Mouse (Mus musculus) right cerebral cortex, postnatal 10 days (tissue): ENCODE measurements around the gene Imp3.
"Not testable (repeated sequence)": the region's sequence is repeated elsewhere in the genome, so short reads cannot be mapped to it uniquely, and the experiment has no call there.

Experiments used
- DNase-seq, 2 experiments: peaks; one replicate each; pipeline ENCODE4 v3.0.0; 2021; ENCODE audit warnings: low spot score in 2 of 2

Gene Imp3

DNA sequence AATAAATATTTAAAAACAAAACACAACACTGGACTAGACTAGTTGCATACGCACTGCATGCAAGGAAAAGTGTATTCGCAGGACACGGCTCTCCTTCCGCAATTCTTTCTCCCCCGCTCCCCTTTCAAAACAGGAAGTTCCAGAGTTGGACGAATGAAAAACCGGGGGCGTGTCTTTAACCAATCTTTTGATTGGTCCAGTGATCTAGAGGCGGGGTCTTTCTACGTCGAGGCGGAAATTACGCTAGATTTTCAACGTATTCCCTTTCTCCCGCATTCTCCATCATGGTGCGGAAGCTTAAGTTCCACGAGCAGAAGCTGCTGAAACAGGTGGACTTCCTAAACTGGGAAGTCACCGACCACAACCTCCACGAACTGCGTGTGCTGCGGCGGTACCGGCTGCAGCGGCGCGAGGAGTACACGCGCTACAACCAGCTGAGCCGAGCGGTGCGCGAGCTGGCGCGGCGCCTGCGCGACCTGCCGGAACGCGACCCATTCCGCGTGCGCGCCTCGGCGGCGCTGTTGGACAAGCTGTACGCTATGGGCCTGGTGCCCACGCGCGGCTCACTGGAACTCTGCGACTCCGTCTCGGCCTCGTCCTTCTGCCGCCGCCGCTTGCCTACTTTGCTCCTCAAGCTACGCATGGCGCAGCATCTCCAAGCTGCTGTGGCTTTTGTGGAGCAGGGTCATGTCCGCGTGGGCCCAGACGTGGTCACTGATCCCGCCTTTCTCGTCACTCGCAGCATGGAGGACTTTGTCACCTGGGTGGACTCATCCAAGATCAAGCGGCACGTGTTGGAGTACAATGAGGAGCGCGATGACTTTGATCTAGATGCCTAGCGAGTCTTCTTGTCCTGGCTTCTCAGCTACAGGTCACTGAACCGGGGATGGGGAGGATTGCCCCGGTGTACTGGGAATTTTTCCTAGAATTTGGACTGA, at the start of gene Imp3:
Imp3 (plus strand) TSS at position 253 of the 938 bp plus-strand sequence.
- peak; percentile 93 to 95 for DNase-seq

DNA sequence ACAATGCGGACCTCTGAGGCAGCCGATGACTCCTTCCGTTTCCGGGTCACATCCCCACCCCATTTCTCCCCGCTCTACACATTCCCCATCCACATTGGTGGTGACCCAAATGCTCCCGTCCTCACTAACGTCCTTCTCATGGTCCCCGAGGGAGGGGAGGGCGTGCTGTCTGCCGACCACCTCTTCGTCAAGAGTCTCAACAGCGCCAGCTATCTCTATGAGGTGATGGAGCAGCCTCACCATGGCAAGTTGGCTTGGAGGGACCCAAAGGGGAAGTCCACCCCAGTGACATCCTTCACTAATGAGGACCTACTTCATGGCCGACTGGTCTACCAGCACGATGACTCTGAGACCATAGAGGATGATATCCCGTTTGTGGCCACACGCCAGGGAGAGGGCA, 49.7 kb upstream of the Imp3 start:
- DNase-seq: peak in 1 of 2 experiments; percentile 36

DNA sequence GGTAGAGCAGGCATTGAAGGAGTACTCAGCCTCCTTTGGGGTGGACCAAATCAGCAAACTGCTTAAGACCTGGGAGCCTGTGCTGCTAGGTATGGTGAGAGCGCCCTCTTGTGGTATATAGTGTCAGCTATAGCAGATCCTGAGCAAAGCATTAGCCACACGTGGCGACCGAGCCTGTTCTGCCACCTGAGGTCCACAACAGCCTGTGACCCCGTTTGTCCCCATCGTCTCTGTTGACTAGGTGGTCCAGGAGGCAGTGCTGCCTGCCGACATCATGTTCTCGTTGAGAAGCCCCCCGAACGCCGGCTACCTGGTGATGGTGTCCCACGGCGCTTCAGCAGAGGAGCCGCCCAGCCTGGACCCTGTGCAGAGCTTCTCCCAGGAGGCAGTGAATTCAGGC, 47.5 kb upstream of the Imp3 start:
- peak; percentile 86 to 87 for DNase-seq

DNA sequence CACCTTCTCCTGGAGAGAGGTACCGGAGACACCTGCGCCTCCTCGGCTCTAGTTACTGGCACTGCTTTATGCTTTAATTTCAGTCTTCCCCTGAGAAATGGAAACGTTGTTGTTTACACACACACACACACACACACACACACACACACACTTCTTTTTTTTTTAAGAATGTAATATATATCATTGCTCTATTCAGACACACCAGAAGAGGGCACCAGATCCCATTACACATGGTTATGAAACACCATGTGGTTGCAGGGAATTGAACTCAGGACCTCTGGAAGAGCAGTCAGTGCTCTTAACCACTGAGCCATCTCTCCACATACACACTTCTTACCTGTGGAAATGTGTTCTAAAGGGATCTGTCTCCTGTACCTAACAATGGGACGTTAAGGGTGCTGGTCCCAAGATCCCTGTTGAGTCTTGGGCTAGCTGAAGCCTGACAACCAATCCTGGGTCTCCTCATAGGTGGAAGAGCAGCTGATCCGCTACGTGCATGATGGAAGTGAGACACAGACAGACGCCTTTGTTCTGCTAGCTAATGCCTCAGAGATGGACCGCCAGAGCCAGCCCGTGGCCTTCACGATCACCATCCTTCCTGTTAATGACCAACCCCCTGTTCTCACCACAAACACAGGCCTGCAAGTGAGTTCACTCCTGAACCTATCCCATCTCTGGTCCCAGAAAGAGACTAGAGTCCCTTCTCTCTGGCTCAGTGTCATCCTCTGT, 46.6 kb upstream of the Imp3 start:
- peak; percentile 20 to 39 for DNase-seq

DNA sequence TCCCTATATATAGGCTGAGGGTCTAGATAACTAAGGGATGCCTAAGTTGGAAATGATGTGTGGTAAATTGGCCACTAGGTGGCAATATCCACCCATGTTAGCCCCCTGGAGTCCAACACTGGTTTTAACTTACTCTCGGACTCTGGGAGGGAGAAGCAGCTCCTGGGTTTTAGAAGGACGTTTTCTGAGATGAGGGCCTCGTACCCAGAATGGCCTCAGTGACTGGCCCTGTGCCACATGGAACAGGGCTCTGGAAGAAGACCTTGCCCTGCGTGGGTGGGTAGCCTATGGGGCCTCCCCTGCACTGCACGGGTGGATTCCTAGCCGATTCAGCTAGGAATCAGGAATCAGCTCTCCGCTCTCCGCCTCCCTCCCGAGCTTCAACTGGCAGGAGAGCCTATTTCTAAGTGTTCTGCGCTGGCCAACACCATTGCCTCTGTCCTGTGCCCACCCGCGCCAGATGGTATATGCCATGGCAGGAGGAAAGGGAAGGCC, 45.7 kb upstream of the Imp3 start:
- peak; percentile 83 to 88 for DNase-seq

DNA sequence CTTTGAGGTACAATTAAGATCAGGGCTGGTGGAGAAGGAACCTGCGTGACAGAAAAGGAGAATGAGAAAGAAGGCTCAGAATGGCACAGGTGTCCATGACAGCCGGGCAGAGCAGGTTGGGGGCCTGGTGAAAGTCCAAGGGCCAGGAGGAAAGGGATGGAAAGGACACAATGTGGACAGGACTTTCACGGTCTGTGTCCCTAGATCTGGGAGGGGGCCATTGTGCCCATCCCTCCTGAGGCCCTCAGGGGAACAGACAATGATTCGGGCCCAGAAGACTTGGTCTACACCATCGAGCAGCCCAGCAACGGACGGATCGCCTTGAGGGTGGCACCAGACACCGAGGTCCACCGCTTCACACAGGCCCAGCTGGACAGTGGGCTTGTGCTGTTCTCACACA, 45.2 kb upstream of the Imp3 start:
- no peak for DNase-seq

DNA sequence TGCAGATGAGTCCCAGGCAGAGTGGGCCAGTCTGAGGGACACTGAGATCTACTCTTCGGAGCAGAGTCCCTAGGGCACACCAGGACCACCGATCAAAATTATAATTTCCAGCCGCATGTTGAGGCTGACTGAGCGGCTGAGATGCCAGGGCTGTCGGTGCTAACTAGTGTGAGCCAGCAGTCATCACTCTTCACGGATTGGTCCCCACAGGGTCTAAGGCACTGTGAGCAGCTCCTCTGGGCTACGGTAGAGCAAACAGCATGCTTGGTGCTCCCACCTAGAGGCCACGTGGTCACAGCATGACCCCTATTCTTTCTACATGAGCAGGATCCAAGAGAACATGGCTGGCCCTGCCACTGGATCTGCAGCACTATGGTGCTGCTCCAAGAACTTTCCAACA, 44.0 kb upstream of the Imp3 start:
- DNase-seq: no peak

DNA sequence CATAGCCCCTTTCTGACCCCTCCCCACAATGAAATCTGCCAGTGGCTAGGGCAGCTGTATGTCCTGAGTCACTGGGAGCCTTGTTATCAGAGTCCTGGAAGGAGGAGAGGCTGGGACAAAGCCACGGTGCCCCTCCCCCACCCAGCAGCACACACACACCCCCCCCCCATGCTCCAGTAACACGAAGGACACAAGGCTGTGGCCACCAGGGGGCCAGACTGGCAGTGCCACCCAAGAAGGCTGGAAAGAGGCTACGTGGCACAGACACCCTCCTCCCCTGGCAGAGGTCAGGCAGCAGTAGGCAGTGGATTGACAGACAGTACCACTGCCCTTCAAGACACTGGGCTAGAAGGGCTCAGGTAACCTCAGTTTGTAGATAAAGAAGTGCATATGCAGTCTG, 43.3 kb upstream of the Imp3 start:
- peak in 1 of 2 experiments; percentile 60 for DNase-seq

DNA sequence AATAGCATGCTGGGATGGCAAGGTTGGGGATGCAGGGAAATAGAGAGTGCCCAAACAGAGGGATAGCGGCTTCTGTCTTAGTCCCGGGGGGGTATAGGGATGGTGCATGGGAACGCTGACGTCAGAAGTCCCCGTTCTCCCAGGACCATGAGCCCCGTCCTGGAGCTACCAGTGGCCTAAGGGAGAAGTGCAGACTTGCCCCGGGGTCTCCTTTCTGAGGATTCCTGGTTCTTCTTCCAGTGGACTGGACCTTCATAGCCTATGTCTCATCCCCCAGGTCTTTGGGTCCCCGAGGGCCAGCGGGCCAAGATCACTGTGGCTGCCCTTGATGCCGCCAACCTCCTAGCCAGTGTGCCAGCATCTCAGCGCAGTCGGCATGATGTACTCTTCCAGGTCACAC, 40.5 kb upstream of the Imp3 start:
- DNase-seq: no peak

DNA sequence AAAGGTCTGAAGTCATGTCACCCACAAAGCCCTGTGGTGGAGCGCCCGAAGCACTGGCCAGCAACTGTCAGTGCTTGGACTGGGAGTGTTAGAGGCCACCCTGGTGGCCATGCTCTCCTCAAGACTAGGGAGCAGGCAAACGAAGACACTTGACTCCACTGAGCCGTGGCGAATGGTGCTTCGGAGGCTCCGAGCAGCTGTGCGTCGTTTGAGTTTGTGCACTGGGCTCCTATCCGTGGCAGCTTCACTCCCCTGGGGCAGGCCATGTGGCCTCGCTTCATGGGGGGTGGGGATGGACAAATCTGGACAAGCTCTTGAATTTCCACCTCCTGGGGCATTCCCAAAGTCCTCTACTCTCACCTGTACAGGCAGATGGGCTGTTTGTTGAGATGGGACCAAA, 37.9 kb upstream of the Imp3 start:
- DNase-seq: no peak

DNA sequence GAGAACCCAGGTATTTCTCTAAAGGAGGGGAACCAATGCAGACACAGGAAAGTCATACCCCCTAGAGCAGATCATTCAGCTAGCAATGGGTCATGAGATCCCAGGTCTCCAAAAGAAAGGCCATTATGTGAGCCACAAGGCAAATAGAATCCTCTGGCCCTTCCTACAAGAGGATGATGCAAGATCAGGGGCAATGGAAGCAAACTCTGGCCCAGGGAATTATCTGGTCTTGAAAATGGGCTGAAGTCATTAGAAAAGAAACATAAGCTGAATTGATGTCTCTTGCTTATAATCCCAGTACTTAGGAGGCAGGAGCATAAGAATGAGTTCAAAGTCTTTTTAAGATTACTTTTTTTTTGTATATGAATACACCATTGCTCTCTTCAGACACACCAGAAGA, 37.2 kb upstream of the Imp3 start:
- no peak for DNase-seq

DNA sequence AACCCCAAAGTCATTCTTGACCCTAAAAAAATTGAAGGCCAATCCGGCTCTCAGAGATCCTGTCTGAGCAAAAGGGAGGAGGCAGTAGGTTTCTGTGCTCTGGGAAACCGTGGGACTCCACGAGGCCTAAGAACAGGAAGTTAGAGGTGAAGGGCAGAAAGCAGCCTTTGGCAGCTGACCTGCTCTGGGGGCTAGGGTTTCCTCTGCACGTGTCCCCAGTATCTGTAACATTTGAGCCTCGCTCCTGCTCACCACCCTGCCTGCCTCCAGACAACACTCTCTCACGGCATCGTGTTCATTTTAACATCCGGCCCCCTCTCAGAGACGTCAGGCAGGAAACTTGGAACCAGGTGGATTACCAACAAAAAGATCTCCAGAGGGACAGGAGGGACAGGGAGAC, 36.7 kb upstream of the Imp3 start:
- no peak for DNase-seq

DNA sequence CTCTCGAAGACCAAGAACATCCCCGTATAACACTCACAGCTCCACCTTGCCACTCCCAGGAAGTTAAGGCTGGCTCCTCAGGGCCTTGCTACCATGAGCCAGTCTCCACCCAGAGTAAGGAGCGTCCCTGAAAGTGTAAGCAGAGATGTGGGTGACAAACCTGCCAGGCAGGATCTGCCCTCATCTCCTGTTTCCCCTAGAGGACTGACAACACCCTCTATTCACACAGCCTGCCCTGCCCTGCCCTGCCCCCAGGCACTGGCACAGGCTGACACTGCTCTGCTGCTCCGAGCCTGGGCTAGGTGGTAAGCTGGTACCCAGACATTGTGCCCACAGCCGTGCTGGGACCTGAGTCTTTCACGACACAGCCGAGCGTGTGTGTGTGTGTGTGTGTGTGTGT, 36.1 kb upstream of the Imp3 start:
- no peak for DNase-seq

DNA sequence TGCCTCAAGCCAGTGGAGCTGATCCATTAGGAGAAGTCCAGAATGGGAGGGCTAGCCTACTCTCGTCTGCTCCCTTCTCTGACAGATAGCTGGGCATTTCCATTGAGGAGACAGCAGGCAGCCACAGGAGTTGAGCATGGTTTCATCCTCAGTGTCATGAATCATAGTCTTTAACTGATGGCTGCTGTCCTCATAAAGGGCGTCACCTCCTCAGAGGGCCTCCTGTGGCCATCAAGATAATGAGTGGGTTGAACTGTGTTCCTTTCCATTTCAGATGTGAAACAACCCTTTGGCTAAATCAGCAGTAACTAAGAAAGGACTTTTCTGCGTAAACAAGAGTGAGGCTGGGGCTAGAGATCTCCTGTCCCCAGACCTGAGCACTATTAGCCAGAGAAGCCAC, 33.6 kb upstream of the Imp3 start:
- no peak for DNase-seq

DNA sequence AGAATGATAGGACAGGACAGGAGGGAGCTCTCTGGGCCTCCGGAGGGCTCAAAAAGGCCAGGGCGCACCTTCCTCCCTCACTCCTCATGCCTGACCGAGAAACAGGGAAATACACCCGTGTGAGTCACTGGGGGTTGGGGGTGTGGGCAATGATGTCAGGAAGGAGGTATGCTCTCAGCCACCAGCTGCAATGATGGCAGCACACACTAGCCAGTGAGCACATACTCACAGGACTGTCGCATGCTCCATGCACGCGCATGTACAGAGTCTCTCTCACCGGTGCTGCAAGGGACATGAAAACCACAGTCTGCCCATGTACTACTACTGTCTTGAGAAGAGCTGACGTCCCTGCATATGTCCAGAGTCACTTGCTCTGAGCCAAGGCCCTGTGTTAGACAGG, 29.7 kb upstream of the Imp3 start:
- DNase-seq: no peak

DNA sequence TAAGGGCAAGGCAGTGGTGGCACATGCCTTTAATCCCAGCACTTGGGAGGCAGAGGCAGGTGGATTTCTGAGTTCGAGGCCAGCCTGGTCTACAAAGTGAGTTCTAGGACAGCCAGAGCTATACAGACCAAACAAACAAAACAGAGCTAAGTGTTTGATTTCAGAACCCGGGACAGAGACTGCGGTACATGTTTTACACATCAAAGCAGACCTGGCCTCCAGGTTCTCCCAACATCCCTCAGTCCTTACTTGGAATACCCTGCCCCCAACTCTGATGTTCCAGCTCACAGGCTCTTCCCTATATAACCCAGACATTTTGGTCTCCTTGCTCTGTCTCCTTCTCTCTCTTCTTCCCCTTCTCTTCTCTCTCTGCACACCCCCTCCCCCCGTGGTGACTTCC, 27.3 kb upstream of the Imp3 start:
- DNase-seq: not testable (repeated sequence)

DNA sequence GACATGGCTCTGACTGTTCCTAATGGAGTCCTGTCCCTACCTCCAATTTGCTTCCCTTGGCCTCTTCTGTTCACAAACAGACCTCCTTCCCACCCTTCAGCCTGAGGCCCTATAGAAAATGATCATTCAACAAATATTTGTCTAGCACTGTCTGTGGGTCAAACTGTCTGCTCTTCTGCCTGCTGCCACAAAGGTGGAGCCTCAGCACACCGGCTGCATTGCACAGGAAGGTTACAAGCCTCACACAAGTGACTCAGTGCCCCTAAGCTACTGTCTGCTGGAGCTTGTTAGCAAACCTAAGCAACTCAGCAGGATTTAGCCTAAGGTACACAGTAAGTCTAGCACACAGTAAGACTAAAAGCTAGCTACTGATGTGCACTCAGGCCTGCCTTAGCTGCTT, 26.3 kb upstream of the Imp3 start:
- no peak for DNase-seq

DNA sequence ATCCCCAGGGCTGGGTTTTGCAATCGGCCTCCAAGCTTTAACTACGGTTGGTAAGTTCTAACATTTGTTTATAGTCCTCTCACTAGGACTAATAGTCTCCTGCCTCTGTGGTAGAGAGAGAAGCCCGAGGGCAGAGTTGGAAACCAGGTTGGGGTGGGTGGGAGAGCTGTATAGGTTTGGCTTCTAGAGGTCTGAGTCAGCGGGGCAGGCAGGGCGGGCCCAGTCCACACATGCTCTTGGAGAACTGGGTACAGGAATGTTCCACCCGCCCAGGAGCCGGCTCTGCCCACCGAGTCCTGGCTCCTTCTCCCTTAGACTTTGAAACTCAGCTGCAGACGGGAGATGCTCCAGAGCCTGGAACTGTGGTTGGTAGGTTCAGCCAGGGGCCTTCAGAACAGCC, 23.3 kb upstream of the Imp3 start:
- no peak for DNase-seq

DNA sequence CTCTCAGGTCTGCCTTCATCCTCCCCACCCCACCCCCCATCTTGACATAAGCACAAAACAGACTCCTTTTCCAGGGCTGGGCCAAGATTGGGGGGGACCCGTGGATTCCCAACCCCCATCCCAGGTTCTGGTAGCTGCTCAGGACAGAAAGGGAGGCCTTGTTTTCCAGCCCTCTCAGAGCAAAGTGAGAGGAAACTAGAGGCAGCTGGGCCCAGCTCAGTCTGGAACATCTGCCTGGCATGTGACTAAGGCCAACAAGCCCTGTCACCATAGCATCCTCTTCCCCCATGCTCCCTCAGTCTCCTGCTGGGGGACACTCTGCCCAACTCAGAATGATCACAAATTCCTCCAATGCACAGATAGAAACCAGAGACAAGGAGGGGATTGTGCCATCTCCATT, 22.2 kb upstream of the Imp3 start:
- DNase-seq: no peak

DNA sequence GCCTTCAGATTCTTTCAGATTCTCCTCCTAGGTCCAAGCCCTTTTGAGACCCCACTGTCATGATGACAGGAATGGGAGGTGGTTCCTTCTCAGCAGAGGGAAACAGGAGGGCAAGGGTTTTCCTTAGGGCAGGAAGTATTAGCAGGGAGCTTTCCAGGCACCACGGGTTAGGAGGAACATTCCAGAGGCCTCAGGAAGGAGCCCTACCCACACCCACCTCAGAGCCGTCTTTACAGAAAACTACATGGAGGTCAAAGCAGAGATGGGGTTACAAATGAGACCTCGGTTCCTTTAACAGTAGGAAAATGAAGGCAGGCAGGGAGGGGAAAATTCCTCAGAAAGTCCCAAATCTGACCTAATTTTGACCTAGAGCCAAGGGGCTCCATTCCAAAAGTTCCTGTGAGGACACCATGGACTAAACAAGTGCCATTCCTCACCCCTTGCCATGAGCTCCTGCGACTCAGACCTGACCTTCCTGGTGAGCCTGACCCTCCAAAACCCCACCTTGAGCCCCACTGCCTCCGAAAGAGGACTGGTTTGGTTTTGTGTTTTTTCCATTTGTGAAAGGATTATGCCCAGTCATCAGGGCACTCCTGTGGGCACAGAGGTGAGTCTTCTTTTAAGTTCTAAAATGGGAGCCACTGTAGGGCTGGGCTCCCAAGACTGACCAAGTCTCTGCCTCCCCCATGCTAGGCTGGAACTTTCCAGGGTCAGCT, 21.4 kb upstream of the Imp3 start:
- DNase-seq: no peak

DNA sequence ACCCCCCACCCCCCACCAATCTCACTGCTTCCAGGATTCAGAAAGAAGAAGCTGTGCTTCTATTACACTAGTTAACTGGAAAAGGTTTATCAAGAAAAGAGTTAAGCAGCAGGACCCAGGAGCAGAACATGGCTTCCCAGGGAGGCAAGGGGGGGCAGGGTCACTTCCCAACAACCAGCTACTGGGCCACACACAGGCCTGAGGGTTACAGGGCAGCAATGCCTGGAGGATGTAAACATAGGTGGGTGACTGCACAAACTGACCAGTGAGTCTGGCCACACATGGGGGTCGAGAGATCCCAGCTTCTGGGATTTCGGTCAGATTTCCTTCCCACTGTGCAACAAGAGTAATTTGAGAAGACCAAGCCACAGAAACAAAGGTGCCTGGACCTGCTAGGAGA, 20.1 kb upstream of the Imp3 start:
- DNase-seq: no peak

DNA sequence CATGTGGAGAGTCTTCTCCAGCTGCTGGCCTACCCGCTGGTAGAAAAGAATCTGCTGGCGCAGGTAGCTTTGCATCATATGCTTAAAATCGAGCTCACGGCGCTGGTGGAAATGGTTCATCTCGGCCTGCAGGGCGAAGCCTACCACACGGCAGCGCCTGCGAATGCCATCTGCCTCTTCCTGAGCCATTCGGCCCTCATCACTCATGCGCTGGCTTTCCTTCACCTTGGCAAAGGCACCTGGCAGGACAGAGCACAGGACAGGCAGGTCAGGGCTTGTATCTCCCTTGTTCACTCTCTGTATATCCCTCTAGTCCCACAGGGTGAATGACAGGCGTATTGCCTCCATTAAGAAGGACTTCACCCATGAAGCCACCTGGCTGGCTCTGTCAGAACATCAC, 18.8 kb upstream of the Imp3 start:
- no peak for DNase-seq
